Mouse (Mus musculus): ENCODE data around the gene P2rx5.

- TF ChIP-seq POLR2A (IDR thresholded peaks at IDR 0.05; ENCODE audit: insufficient read depth, low read length) = peak; percentile 25
- peak; percentile 78 for TF ChIP-seq CTCF (IDR thresholded peaks at IDR 0.05; ENCODE audit: low read depth, low read length)
These were observed 22.4 kb upstream of the P2rx5 start, which contains the start of gene Haspin for GRCm38 (mm10) chr11:73137591-73138501.
